Mouse (Mus musculus) adrenal gland, postnatal 25 days (tissue): ENCODE data around the gene Ppp4c. TPM values are rescaled to one million over a fixed set of nuclear protein-coding genes. Genes with fewer than 3 reads are reported as not detected.
A peak's percentile ranks its signal among the peaks of the same experiment; 100 is the strongest.

ENCODE experiments used
- DNase-seq: peaks from one replicate; pipeline ENCODE4 v3.0.0; 2021; ENCODE audit warnings: mixed read lengths
- total RNA-seq: library from RNA; stranded (reverse); gene quantifications from 2 replicates; pipeline ENCODE4 v1.2.3, GENCODE M21; 2021

Gene Ppp4c
- total RNA-seq, 1 experiment from 2014 or later = 101 TPM

- DNase-seq = peak; percentile 90
Measured at GRCm38 (mm10) chr7:126759050-126759671, 33.1 kb downstream of the Ppp4c start, which contains the start of gene Mapk3. Mapk3 (plus strand) TSS chr7:126759601.

DNA sequence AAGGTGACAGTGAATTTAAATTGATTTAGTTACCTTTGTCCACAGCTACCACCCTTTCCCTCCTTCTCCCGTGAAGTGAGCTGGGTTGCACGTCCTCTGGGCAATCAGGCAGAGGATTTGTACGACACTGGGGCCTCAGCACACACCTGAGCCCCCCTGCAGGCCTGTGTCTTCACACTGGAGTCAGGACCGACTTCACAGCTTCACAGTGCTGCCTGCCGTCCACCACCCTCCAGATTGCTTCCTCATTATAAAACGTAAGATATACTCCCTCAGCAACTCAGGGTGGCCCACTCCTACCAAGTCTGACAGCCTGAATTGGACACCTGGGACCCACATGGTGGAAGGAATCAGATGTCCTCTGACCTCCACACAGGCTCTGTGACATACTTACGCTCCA lies 33.8 kb downstream of the Ppp4c start:
- DNase-seq = no peak

- DNase-seq = peak; percentile 73
Measured at GRCm38 (mm10) chr7:126754866-126755265, 37.4 kb downstream of the Ppp4c start.

- no peak for DNase-seq
Measured at GRCm38 (mm10) chr7:126749582-126750343, 42.5 kb downstream of the Ppp4c start.

- DNase-seq = no peak
Measured at GRCm38 (mm10) chr7:126748824-126749223, 43.5 kb downstream of the Ppp4c start.

- no peak for DNase-seq
Measured at GRCm38 (mm10) chr7:126746798-126747197, 45.5 kb downstream of the Ppp4c start.

DNA sequence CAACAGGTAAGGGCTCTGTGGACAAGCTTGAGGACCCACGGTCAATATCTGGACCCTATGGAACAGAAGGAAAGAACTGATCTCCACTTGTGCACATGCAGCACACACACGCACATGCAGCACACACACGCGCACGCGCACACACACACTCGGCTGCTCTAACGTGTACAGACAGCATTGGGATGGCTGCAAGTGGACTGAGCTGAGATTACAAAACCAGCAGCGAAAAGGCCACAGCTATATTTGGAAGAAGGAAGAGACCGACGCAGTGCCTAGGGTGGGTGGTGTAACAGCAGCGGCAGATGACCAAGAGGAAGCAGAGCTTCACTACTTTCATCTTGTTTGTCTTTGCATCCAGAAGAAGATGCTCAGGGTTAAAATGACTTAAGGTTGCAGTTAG lies 46.2 kb downstream of the Ppp4c start:
- DNase-seq = no peak

DNA sequence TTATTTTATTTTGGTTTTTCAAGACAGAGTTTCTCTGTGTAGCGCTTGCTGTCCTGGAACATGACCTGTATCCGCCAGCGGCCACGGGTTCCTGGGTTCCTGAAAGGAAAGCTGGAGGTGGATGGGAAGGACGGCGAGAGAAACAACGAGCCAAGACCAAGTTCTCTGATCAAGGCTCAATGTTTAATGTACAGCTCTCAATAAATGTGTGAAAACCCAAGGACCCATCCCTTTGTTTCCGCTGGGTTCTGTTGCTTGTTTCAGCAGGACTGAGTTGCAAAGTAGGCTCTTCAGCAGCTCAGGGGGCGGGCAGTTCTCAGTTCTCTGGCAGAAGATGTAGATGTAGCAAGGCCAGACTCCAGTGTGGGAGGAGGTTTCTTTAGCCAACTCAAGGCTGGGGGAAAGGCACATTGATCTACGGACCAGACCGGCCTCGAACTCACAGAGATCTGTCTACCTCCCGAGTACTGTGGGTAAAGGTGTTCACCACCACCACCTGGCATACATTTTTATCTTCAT lies 50.3 kb downstream of the Ppp4c start:
- no peak for DNase-seq

GRCm38 (mm10) chr7:126741452-126741851 lies 50.8 kb downstream of the Ppp4c start:
- DNase-seq = no peak

GRCm38 (mm10) chr7:126740977-126741376 lies 51.3 kb downstream of the Ppp4c start:
- no peak for DNase-seq

- DNase-seq = no peak
Measured at GRCm38 (mm10) chr7:126740132-126740735, 52.1 kb downstream of the Ppp4c start.

DNA sequence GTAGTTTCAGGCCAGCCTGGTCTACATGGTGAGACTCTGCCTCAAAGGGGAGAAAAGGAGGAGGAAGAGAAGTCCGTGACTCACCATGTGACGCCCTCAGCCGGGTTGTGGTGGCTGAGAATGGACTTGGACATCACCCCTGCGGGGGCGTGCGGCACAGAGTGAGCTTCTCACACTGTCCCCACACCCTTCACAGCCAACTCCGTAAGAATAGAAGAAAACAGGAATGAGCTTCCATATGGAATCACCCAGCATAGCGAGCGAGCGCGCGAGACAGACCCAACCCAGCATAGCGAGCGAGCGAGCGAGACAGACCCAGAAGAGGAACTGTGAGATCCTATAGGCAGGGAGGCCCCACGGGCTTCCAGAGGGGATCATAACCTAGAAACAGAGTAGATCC lies 52.7 kb downstream of the Ppp4c start:
- no peak for DNase-seq

GRCm38 (mm10) chr7:126736122-126736521 lies 56.2 kb downstream of the Ppp4c start:
- DNase-seq = no peak

Other genes with a start within 250 kb of the Ppp4c start
- 256 and 282 TPM in 2 replicates for gene Eif3c, start 226.1 kb downstream of the Ppp4c start, total RNA-seq
- gene Apobr, start 207.6 kb downstream of the Ppp4c start, total RNA-seq = 1.4 and 3.2 TPM in 2 replicates
- 31.7 and 42.7 TPM in 2 replicates for gene Cln3, start 206.7 kb downstream of the Ppp4c start, total RNA-seq
- gene Il27, start 197.6 kb downstream of the Ppp4c start, total RNA-seq = not detected in 2 replicates
- gene Nupr1, start 161.6 kb downstream of the Ppp4c start, total RNA-seq = 12.1 and 20.7 TPM in 2 replicates
- gene Sgf29, start 143.2 kb downstream of the Ppp4c start, total RNA-seq = 37.5 and 41.1 TPM in 2 replicates
- gene Sult1a1, start 116.1 kb downstream of the Ppp4c start, total RNA-seq = 29.6 and 31.0 TPM in 2 replicates
- gene Bola2, start 97.1 kb downstream of the Ppp4c start, total RNA-seq = 83.3 and 85.8 TPM in 2 replicates
- gene Slx1b, start 96.7 kb downstream of the Ppp4c start, total RNA-seq = 12.8 and 17.5 TPM in 2 replicates
- 3.5 and 8.0 TPM in 2 replicates for gene Coro1a, start 84.7 kb downstream of the Ppp4c start, total RNA-seq
- 142 and 170 TPM in 2 replicates for gene Mapk3, start 32.9 kb downstream of the Ppp4c start, total RNA-seq
- 6.5 and 7.5 TPM in 2 replicates for gene Gdpd3, start 26.2 kb downstream of the Ppp4c start, total RNA-seq
- 122 and 181 TPM in 2 replicates for gene Ypel3, start 15.5 kb downstream of the Ppp4c start, total RNA-seq
- gene Tbx6, start 11.0 kb downstream of the Ppp4c start, total RNA-seq = 0.67 and 1.6 TPM in 2 replicates
- 17.2 and 17.3 TPM in 2 replicates for gene Fam57b, start 5.2 kb upstream of the Ppp4c start, total RNA-seq
- gene 4930451I11Rik, start 39.1 kb upstream of the Ppp4c start, total RNA-seq = not detected in 2 replicates
- gene Doc2a, start 54.9 kb upstream of the Ppp4c start, total RNA-seq = 0.52 and 1.9 TPM in 2 replicates
- gene Hirip3, start 69.5 kb upstream of the Ppp4c start, total RNA-seq = 23.2 and 39.1 TPM in 2 replicates
- gene Ino80e, start 69.9 kb upstream of the Ppp4c start, total RNA-seq = 44.4 and 50.5 TPM in 2 replicates
- 82.8 and 89.5 TPM in 2 replicates for gene Taok2, start 92.2 kb upstream of the Ppp4c start, total RNA-seq
- 21.7 and 34.5 TPM in 2 replicates for gene Tmem219, start 130.4 kb upstream of the Ppp4c start, total RNA-seq
- 31.1 and 42.7 TPM in 2 replicates for gene Kctd13, start 136.4 kb upstream of the Ppp4c start, total RNA-seq
- gene Asphd1, start 157.1 kb upstream of the Ppp4c start, total RNA-seq = 1.6 and 2.5 TPM in 2 replicates
- 91.1 and 128 TPM in 2 replicates for gene Sez6l2, start 158.1 kb upstream of the Ppp4c start, total RNA-seq
- gene Cdipt, start 183.4 kb upstream of the Ppp4c start, total RNA-seq = 95.1 and 99.5 TPM in 2 replicates
- 0.71 and 2.0 TPM in 2 replicates for gene Cdiptos, start 183.6 kb upstream of the Ppp4c start, total RNA-seq
- 102 and 118 TPM in 2 replicates for gene Mvp, start 222.1 kb upstream of the Ppp4c start, total RNA-seq
- gene Pagr1b, start 224.0 kb upstream of the Ppp4c start, total RNA-seq = 1.7 and 2.8 TPM in 2 replicates
- 13.4 and 28.2 TPM in 2 replicates for gene Pagr1a, start 224.9 kb upstream of the Ppp4c start, total RNA-seq
- gene Gm42742, start 228.6 kb upstream of the Ppp4c start, total RNA-seq = 31.0 and 44.0 TPM in 2 replicates
- 2.2 and 5.1 TPM in 2 replicates for gene Prrt2, start 228.7 kb upstream of the Ppp4c start, total RNA-seq
- gene Maz, start 234.5 kb upstream of the Ppp4c start, total RNA-seq = 167 and 171 TPM in 2 replicates
- 9.5 and 15.0 TPM in 2 replicates for gene Kif22, start 250.0 kb upstream of the Ppp4c start, total RNA-seq